Mouse (Mus musculus) spleen, postnatal 10 days (tissue): ENCODE results near the gene Txnrd1.

Source experiments
- DNase-seq, 2 experiments: peaks; one replicate each; pipeline ENCODE4 v3.0.0; 2021 to 2022; ENCODE audit warnings: low spot score in 2 of 2

The Txnrd1 gene

GRCm38 (mm10) chr10:82918675-82919074 is 84.9 kb downstream of the Txnrd1 start:
- DNase-seq: no peak

GRCm38 (mm10) chr10:82919404-82919980 is 85.7 kb downstream of the Txnrd1 start:
- DNase-seq: no peak

DNA sequence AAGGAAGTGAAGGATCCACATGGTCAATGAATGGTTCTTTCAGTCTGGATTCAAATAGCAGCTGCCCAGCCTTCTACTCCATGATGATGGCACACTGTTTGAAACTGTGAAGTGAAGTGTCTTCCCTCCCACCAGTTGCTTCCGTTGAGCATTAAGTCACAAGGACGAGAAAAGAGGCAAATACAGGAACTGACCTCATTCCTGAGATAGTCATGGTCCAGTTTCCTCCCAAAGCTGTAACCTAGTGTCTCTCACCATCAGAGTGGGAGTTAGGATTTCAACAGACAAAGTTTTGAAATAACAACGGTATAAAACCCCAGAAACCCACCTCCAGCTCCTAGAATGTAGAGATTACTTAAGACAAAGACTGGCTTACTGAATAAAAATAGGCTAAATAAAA is 89.8 kb downstream of the Txnrd1 start:
- DNase-seq: no peak

DNA sequence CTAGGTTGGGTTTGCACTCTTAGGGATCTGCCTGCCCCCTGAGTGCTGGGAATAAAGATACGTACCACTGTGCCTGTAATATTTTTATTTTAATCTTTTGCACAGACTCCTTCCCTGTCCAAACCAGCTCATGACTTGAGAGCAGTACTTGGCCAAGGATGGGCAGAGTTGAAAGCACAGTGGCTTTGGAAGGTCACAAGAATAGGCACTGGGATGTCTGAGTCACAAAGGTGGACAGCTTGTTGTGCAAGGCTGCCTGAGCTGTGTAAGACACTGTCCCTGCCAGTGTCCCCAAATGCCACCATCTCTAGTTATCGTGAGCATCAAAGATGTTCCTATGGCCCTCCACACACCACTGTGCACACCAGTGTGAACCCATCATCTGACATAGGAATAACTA is 91.0 kb downstream of the Txnrd1 start:
- no peak for DNase-seq

DNA sequence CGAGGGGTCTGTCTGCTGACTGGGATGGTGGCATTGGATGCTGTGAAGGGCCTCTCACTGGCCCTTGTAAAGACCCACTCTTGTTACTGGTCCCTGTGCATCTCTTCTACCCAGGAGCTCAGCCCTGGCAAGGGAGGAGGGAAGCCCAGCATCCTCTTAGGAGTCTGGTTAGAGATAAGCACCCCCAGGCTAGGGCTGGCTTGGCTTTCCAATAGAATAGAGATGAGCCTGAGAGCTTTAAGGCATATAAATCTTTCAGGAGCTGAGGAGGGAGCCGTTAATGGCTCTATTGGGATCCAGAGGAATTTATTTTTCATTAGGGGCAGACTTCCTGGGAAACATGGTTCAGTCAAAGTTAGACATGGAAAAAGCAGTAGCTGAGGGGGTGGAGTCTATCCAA is 91.9 kb downstream of the Txnrd1 start:
- no peak for DNase-seq

DNA sequence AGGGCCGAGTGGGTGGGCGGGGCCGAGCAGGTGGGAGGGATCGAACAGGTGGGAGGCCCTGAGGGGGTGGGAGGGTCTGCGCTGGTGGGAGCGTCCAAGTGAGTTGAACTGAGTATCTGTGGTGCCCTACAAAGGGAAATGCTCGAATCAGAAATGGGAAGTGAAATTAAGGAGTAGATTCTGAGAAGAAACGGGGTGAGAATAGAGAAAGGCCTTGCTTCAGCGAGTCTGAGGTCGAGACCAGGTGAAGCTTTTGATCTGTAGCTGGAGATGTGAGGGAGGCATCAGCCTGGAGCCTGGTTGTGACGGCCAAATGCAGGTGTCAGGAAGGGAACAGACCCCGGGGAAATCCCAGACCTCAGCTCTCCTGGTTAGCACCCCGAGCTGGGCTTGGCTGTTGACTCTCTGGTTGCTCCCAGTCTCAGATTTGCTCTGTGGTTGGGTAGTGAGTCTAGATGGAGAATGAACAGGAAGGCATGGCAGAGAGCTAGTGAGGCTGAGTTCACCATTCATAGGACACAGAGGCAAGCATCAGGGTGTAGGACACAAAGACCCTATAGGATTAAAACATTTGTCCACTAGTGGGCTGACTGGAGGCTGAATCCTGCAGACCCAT is 101.4 kb downstream of the Txnrd1 start:
- DNase-seq: peak in 1 of 2 experiments; percentile 48

GRCm38 (mm10) chr10:82935774-82936173 is 102.0 kb downstream of the Txnrd1 start:
- no peak for DNase-seq
